Mouse (Mus musculus): ENCODE measurements around the gene Exosc8. TPM values are rescaled to one million over a fixed set of nuclear protein-coding genes. Genes with fewer than 3 reads are reported as not detected.

Gene Exosc8
- polyA plus RNA-seq, 1 experiment = 68.0 TPM

- no peak for DNase-seq (ENCODE audit: low read depth)
- TF ChIP-seq POLR2A (IDR thresholded peaks at IDR 0.05; ENCODE audit: borderline replicate concordance, extremely low read depth, insufficient read depth, insufficient read length, poor library complexity, severe bottlenecking) (no peak), CTCF (IDR thresholded peaks at IDR 0.05; ENCODE audit: borderline replicate concordance, extremely low read depth, insufficient read depth, insufficient read length) (no peak)
Measured at GRCm38 (mm10) chr3:54760321-54761115, 25.3 kb upstream of the Exosc8 start.

- TF ChIP-seq POLR2A (IDR thresholded peaks at IDR 0.05; ENCODE audit: borderline replicate concordance, extremely low read depth, insufficient read depth, insufficient read length, poor library complexity, severe bottlenecking) = no peak
- no peak for TF ChIP-seq CTCF (IDR thresholded peaks at IDR 0.05; ENCODE audit: borderline replicate concordance, extremely low read depth, insufficient read depth, insufficient read length)
- no peak for DNase-seq (ENCODE audit: low read depth)
Measured at GRCm38 (mm10) chr3:54759211-54759610, 24.0 kb upstream of the Exosc8 start.

- TF ChIP-seq POLR2A (IDR thresholded peaks at IDR 0.05; ENCODE audit: borderline replicate concordance, extremely low read depth, insufficient read depth, insufficient read length, poor library complexity, severe bottlenecking) (no peak), CTCF (IDR thresholded peaks at IDR 0.05; ENCODE audit: borderline replicate concordance, extremely low read depth, insufficient read depth, insufficient read length) (no peak)
- DNase-seq (ENCODE audit: low read depth) = no peak
Measured at GRCm38 (mm10) chr3:54757446-54757845, 22.3 kb upstream of the Exosc8 start.

- DNase-seq (ENCODE audit: low read depth) = peak; percentile 56
- TF ChIP-seq POLR2A (IDR thresholded peaks at IDR 0.05; ENCODE audit: borderline replicate concordance, extremely low read depth, insufficient read depth, insufficient read length, poor library complexity, severe bottlenecking) = no peak
- TF ChIP-seq CTCF (IDR thresholded peaks at IDR 0.05; ENCODE audit: borderline replicate concordance, extremely low read depth, insufficient read depth, insufficient read length) = no peak
Measured at GRCm38 (mm10) chr3:54756058-54756457, 20.9 kb upstream of the Exosc8 start.

- TF ChIP-seq CTCF (IDR thresholded peaks at IDR 0.05; ENCODE audit: borderline replicate concordance, extremely low read depth, insufficient read depth, insufficient read length) (no peak), POLR2A (IDR thresholded peaks at IDR 0.05; ENCODE audit: borderline replicate concordance, extremely low read depth, insufficient read depth, insufficient read length, poor library complexity, severe bottlenecking) (no peak)
- peak; percentile 75 for DNase-seq (ENCODE audit: low read depth)
Measured at GRCm38 (mm10) chr3:54755145-54756041, 20.2 kb upstream of the Exosc8 start, which contains the start of gene Smad9. Gene Smad9 (plus strand): TSS chr3:54755582.

GRCm38 (mm10) chr3:54753411-54753810 is 18.2 kb upstream of the Exosc8 start:
- TF ChIP-seq CTCF (IDR thresholded peaks at IDR 0.05; ENCODE audit: borderline replicate concordance, extremely low read depth, insufficient read depth, insufficient read length) (no peak), POLR2A (IDR thresholded peaks at IDR 0.05; ENCODE audit: borderline replicate concordance, extremely low read depth, insufficient read depth, insufficient read length, poor library complexity, severe bottlenecking) (no peak)
- DNase-seq (ENCODE audit: low read depth) = no peak

- TF ChIP-seq POLR2A (IDR thresholded peaks at IDR 0.05; ENCODE audit: borderline replicate concordance, extremely low read depth, insufficient read depth, insufficient read length, poor library complexity, severe bottlenecking) (no peak), CTCF (IDR thresholded peaks at IDR 0.05; ENCODE audit: borderline replicate concordance, extremely low read depth, insufficient read depth, insufficient read length) (peak; percentile 62)
- no peak for DNase-seq (ENCODE audit: low read depth)
Measured at GRCm38 (mm10) chr3:54745799-54746198, 10.6 kb upstream of the Exosc8 start.

GRCm38 (mm10) chr3:54741965-54742364 is 6.8 kb upstream of the Exosc8 start:
- no peak for DNase-seq (ENCODE audit: low read depth)
- no peak for TF ChIP-seq POLR2A (IDR thresholded peaks at IDR 0.05; ENCODE audit: borderline replicate concordance, extremely low read depth, insufficient read depth, insufficient read length, poor library complexity, severe bottlenecking)
- TF ChIP-seq CTCF (IDR thresholded peaks at IDR 0.05; ENCODE audit: borderline replicate concordance, extremely low read depth, insufficient read depth, insufficient read length) = no peak

- no peak for DNase-seq (ENCODE audit: low read depth)
Measured at GRCm38 (mm10) chr3:54737317-54737716, 2.1 kb upstream of the Exosc8 start.

GRCm38 (mm10) chr3:54736101-54736927 is 1.1 kb upstream of the Exosc8 start:
- TF ChIP-seq POLR2A (IDR thresholded peaks at IDR 0.05; ENCODE audit: borderline replicate concordance, extremely low read depth, insufficient read depth, insufficient read length, poor library complexity, severe bottlenecking) (no peak), CTCF (IDR thresholded peaks at IDR 0.05; ENCODE audit: borderline replicate concordance, extremely low read depth, insufficient read depth, insufficient read length) (no peak)
- DNase-seq (ENCODE audit: low read depth) = peak; percentile 55

More at GRCm38 (mm10) chr3:54737317-54737716, 2.1 kb upstream of the Exosc8 start:
- no peak for TF ChIP-seq CTCF (IDR thresholded peaks at IDR 0.05; ENCODE audit: borderline replicate concordance, extremely low read depth, insufficient read depth, insufficient read length)
- TF ChIP-seq POLR2A (IDR thresholded peaks at IDR 0.05; ENCODE audit: borderline replicate concordance, extremely low read depth, insufficient read depth, insufficient read length, poor library complexity, severe bottlenecking) = no peak

Measured in brain, embryonic 14.5 days (tissue).